Mouse (Mus musculus): Measurements from ENCODE around the gene Ubald1. TPM values are rescaled to one million over a fixed set of nuclear protein-coding genes. Genes with fewer than 3 reads are reported as not detected.

Gene Ubald1
- total and polyA plus RNA-seq, 2 experiments from 2014 or later: 37.7 to 79.2 TPM

DNA sequence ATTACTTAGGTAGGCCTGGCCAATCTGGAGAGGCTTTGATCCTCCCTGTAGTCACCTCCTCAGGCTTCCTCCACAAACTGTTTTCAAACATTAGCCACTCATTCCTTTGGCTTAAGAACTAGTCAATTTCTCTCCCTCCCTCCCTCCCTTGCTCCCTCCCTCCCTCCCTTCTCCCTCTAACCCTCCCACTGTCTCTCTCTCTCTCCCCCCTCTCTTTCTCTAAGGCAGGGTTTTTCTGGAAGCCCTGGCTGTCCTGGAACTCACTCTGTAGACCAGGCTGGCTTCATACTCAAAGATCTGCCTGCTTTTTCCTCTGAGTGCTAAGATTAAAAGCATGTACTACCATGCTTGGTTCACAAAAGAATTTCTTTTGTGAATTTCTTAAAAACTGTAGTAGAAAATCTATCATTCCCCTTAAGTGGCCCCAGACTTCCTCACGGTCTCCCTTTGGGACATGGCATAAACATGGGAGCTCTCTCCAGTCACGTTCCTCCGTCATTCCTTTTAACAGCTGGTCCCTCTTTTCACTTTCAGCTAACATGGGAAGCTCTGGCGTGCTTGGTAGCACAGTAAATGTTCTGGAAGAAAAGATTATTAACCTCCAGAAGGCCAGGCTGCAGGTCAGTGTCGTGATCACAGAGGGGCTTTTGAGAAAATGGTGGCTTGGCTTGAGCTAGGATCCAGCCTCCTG lies 29.0 kb downstream of the Ubald1 start:
- DNase-seq (no peak), ATAC-seq (no peak)
- 75% methylated on average over 5 of the region's 5 CpGs for WGBS
- Histone ChIP-seq H3K27me3 (ENCODE audit: insufficient read depth, low read length) (no peaks in the 10 kb centered on the region), H3K9ac (no peak overlapping the region), H3K4me1 (ENCODE audit: insufficient read depth) (no peaks in the 10 kb centered on the region), H3K36me3 (ENCODE audit: insufficient read depth) (no peaks in the 10 kb centered on the region), H3K27ac (ENCODE audit: low read depth, low read length) (no peak overlapping the region), H3K4me3 (ENCODE audit: low read depth, low read length) (no peak overlapping the region), H3K9me3 (ENCODE audit: low read length) (no peaks in the 10 kb centered on the region), H3K4me2 (ENCODE audit: low read depth) (no peak overlapping the region)
- TF ChIP-seq CTCF (IDR thresholded peaks at IDR 0.05; ENCODE audit: low read depth): no peak

DNA sequence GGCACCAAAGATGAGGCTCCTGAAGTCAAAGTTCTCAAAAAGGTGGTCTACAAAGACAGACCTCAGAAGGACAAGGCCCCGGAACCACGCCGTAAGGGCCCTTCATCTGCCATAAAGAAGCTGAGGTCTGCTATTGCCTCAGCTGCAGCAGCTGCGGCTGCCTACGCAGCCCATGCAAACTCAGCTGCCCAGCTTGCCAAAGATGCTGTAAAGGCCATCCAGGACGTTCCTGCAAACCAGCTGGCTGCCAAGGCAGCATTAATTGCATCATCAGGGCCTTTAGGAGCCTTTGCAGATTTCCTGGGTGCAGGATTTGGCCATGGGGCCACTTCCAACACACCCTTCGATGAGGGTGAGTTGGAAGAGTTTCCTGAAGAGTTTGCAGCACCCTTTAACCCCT lies 29.8 kb downstream of the Ubald1 start:
- H3K4me2 ChIP-seq (ENCODE audit: low read depth): no peak overlapping the region
- H3K9me3 ChIP-seq (ENCODE audit: low read length): no peaks in the 10 kb centered on the region
- H3K4me3 ChIP-seq (ENCODE audit: low read depth, low read length): no peak overlapping the region
- no peak for TF ChIP-seq CTCF (IDR thresholded peaks at IDR 0.05; ENCODE audit: low read depth)
- DNase-seq (no peak), ATAC-seq (no peak)
- H3K27me3 ChIP-seq (ENCODE audit: insufficient read depth, low read length): no peaks in the 10 kb centered on the region
- WGBS: 78% methylated on average over 7 of the region's 7 CpGs
- no peaks in the 10 kb centered on the region for H3K4me1 ChIP-seq (ENCODE audit: insufficient read depth)
- no peak overlapping the region for H3K27ac ChIP-seq (ENCODE audit: low read depth, low read length)
- H3K36me3 ChIP-seq (ENCODE audit: insufficient read depth): no peaks in the 10 kb centered on the region
- no peak overlapping the region for H3K9ac ChIP-seq

DNA sequence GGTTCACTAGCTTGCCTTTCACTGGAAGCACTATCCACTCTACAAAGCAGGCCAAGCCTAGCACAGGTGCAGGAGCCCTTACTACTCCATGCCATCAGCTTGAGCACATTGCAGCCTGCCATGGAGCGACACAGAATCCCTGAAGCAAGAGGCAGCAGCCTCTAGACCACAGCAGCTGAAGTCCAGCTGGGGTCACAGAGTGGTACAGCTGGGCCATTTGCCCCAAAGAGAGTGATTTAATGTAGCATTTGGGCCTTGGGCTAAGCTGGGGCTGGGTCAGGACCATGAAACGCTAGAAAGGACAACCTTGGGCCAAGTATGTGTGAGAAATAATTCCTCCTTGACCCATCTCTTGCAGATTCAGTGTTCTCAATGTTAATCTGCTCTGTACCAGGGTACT lies 32.0 kb downstream of the Ubald1 start:
- Histone ChIP-seq H3K9ac (no peak overlapping the region), H3K4me1 (ENCODE audit: insufficient read depth) (no peaks in the 10 kb centered on the region), H3K27ac (ENCODE audit: low read depth, low read length) (no peak overlapping the region), H3K4me3 (ENCODE audit: low read depth, low read length) (no peak overlapping the region), H3K36me3 (ENCODE audit: insufficient read depth) (no peaks in the 10 kb centered on the region), H3K4me2 (ENCODE audit: low read depth) (no peak overlapping the region), H3K27me3 (ENCODE audit: insufficient read depth, low read length) (no peaks in the 10 kb centered on the region), H3K9me3 (ENCODE audit: low read length) (no peaks in the 10 kb centered on the region)
- TF ChIP-seq CTCF (IDR thresholded peaks at IDR 0.05; ENCODE audit: low read depth): no peak
- ATAC-seq (no peak), DNase-seq (no peak)
- WGBS: 87% methylated on average over 2 of the region's 2 CpGs

DNA sequence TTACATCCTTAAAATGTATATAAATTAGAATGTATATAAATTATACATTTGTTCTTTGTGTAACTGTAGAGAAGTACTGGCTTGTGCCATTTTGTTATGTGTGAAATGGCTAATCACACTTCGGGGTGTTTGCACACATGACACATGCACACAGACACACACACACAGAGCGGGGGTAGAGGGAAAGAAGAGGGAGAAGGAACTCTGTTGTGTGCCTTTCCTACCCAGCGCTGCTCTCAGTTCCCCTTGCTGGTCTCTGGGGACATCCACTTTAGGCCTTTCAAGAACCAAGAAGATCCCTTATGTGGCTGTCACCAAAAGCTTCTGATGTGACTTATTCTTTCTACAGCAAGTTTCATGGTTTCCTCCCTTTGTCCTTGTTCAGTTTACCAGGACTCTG lies 33.1 kb downstream of the Ubald1 start:
- H3K4me2 ChIP-seq (ENCODE audit: low read depth): no peak overlapping the region
- TF ChIP-seq CTCF (IDR thresholded peaks at IDR 0.05; ENCODE audit: low read depth): no peak
- H3K36me3 ChIP-seq (ENCODE audit: insufficient read depth): no peaks in the 10 kb centered on the region
- no peaks in the 10 kb centered on the region for H3K9me3 ChIP-seq (ENCODE audit: low read length)
- H3K27ac ChIP-seq (ENCODE audit: low read depth, low read length): no peak overlapping the region
- H3K4me1 ChIP-seq (ENCODE audit: insufficient read depth): no peaks in the 10 kb centered on the region
- no peaks in the 10 kb centered on the region for H3K27me3 ChIP-seq (ENCODE audit: insufficient read depth, low read length)
- H3K4me3 ChIP-seq (ENCODE audit: low read depth, low read length): no peak overlapping the region
- no peak for DNase-seq
- WGBS: 95% methylated on average over 3 of the region's 3 CpGs
- no peak overlapping the region for H3K9ac ChIP-seq
- ATAC-seq: no peak

DNA sequence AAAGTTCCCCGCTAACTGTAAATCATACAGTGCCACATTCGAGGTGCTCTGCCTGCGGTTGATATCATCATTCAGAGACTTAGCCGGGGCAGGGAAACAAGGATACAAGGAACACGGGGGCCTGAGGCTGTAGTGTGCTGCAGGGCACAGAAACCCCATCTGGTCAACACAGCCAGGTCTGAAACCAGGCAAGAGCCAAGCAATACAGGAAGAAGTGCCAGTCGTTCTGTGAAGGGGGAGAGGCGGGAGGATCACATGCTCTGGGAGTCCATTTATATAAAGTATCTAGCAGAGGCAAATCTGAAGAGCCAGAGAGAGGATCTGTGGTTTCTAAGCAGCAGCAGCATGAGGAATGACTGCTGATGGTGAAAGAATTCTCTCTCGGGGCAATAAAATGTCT lies 39.9 kb downstream of the Ubald1 start:
- Histone ChIP-seq H3K36me3 (ENCODE audit: insufficient read depth) (no peaks in the 10 kb centered on the region), H3K9ac (no peak overlapping the region), H3K27me3 (ENCODE audit: insufficient read depth, low read length) (no peaks in the 10 kb centered on the region), H3K4me2 (ENCODE audit: low read depth) (no peak overlapping the region), H3K27ac (ENCODE audit: low read depth, low read length) (no peak overlapping the region), H3K4me1 (ENCODE audit: insufficient read depth) (no peaks in the 10 kb centered on the region), H3K9me3 (ENCODE audit: low read length) (no peaks in the 10 kb centered on the region), H3K4me3 (ENCODE audit: low read depth, low read length) (no peak overlapping the region)
- DNase-seq (no peak), ATAC-seq (no peak)
- TF ChIP-seq CTCF (IDR thresholded peaks at IDR 0.05; ENCODE audit: low read depth): no peak
- WGBS: 84% methylated on average over 8 of the region's 8 CpGs

DNA sequence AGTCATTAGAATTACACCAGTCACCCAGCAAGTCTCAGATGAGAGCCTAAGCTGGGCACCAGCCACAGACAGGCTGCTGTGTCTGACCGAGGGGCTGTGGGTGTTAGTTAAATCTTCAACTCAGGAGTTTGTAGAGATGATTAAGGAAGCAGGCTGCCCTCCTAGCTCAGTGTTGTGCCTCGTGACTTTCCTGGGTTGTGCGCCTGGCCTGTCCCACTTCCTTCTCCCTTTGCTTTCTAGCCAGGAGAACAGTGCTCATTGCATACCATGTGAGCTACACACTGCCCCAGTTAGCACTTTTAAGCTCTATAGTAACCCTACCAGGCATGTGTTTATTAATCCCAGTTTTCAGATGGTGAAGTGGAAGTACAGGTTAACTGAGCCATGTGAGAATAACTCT lies 40.6 kb downstream of the Ubald1 start:
- H3K9me3 ChIP-seq (ENCODE audit: low read length): no peaks in the 10 kb centered on the region
- no peak overlapping the region for H3K27ac ChIP-seq (ENCODE audit: low read depth, low read length)
- TF ChIP-seq CTCF (IDR thresholded peaks at IDR 0.05; ENCODE audit: low read depth): no peak
- ATAC-seq (no peak), DNase-seq (no peak)
- H3K36me3 ChIP-seq (ENCODE audit: insufficient read depth): no peaks in the 10 kb centered on the region
- no peaks in the 10 kb centered on the region for H3K4me1 ChIP-seq (ENCODE audit: insufficient read depth)
- 83% methylated on average over 3 of the region's 3 CpGs for WGBS
- no peak overlapping the region for H3K4me2 ChIP-seq (ENCODE audit: low read depth)
- H3K4me3 ChIP-seq (ENCODE audit: low read depth, low read length): no peak overlapping the region
- H3K9ac ChIP-seq: no peak overlapping the region
- H3K27me3 ChIP-seq (ENCODE audit: insufficient read depth, low read length): no peaks in the 10 kb centered on the region

DNA sequence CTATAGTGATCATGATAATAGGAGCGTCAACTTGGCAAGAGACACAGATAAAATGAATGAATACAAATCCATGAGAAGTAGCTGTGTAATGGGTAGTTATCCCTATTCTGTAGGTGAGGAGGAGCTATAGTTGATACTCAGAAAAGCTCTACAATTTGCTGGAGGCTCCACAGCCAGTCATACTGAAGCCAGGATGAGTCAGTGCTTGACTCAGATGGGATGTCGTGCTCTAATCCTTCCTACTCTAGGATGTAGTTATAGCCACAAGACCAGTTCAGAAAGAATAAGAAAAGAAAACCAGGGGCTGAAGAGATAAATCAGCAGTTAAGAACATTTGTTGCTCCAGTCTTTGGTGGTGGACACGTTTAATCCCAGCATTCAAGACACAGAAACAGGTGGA lies 42.5 kb downstream of the Ubald1 start:
- Histone ChIP-seq H3K4me1 (ENCODE audit: insufficient read depth) (no peaks in the 10 kb centered on the region), H3K27me3 (ENCODE audit: insufficient read depth, low read length) (no peaks in the 10 kb centered on the region), H3K9ac (no peak overlapping the region), H3K9me3 (ENCODE audit: low read length) (no peaks in the 10 kb centered on the region), H3K36me3 (ENCODE audit: insufficient read depth) (no peaks in the 10 kb centered on the region), H3K4me3 (ENCODE audit: low read depth, low read length) (no peak overlapping the region), H3K27ac (ENCODE audit: low read depth, low read length) (no peak overlapping the region), H3K4me2 (ENCODE audit: low read depth) (no peak overlapping the region)
- WGBS: 83% methylated on average over 3 of the region's 3 CpGs
- ATAC-seq (no peak), DNase-seq (no peak)
- TF ChIP-seq CTCF (IDR thresholded peaks at IDR 0.05; ENCODE audit: low read depth): no peak

Measured in forebrain, postnatal 0 days (tissue).